Mouse (Mus musculus): Measurements from ENCODE around the gene Mcpt8. TPM values are rescaled to one million over a fixed set of nuclear protein-coding genes. Genes with fewer than 3 reads are reported as not detected.
"Not testable (repeated sequence)": the region's sequence is repeated elsewhere in the genome, so short reads cannot be mapped to it uniquely, and the experiment has no call there.

Gene Mcpt8
- polyA plus RNA-seq, 1 experiment from 2014 or later, result 0.23 TPM

GRCm38 (mm10) chr14:56082016-56082415, 3.1 kb downstream of the Mcpt8 start:
- no peak overlapping the region for H3K27ac ChIP-seq
- no peaks in the 10 kb centered on the region for H3K36me3 ChIP-seq (ENCODE audit: inconsistent target)
- H3K79me2 ChIP-seq (ENCODE audit: inconsistent target), result no peaks in the 10 kb centered on the region
- 67% methylated on average over 4 of the region's 4 CpGs for WGBS (ENCODE audit: missing documents)
- H3K4me3 ChIP-seq (ENCODE audit: inconsistent target), result no peak overlapping the region

DNA sequence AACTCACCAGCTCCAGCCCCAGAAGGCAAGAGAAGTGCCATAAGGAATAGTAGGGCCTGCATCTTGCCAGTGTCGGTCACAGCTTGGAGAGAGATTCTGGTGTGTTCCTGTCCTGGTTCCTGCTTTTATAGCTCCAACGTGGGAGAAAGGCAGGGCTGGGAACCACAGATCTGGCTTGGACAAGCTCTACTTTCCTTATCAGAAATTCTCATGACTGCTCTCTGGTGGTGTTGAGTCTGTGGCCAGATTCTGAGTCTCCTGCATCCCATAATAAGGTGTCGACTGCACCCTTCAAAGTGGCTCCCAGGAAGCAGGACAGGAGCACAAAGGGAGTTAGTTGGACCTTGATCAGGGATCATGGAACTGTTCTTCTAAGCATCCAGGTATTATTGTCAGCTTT, 22.9 kb downstream of the Mcpt8 start, which contains the start of gene Mcpt4:
Gene Mcpt4, minus strand, starts transcription at position 101 of the 400 bp plus-strand sequence.
- not testable (repeated sequence) for H3K36me3 ChIP-seq (ENCODE audit: inconsistent target)
- 69% methylated on average over 3 of the region's 3 CpGs for WGBS (ENCODE audit: missing documents)

GRCm38 (mm10) chr14:56057722-56058121, 27.4 kb downstream of the Mcpt8 start:
- WGBS (ENCODE audit: missing documents), result 89% methylated on average over 4 of the region's 4 CpGs
- H3K79me2 ChIP-seq (ENCODE audit: inconsistent target), result no peaks in the 10 kb centered on the region
- H3K36me3 ChIP-seq (ENCODE audit: inconsistent target), result no peaks in the 10 kb centered on the region

More for the DNA sequence above, 22.9 kb downstream of the Mcpt8 start, which contains the start of gene Mcpt4:
- H3K79me2 ChIP-seq (ENCODE audit: inconsistent target); H3K27ac ChIP-seq; H3K4me3 ChIP-seq (ENCODE audit: inconsistent target): not testable (repeated sequence)

GRCm38 (mm10) chr14:56055408-56055807, 29.7 kb downstream of the Mcpt8 start:
- 35% methylated on average over 3 of the region's 3 CpGs for WGBS (ENCODE audit: missing documents)
- H3K4me3 ChIP-seq (ENCODE audit: inconsistent target), result no peak overlapping the region
- no peaks in the 10 kb centered on the region for H3K36me3 ChIP-seq (ENCODE audit: inconsistent target)
- H3K27ac ChIP-seq, result no peak overlapping the region
- no peaks in the 10 kb centered on the region for H3K79me2 ChIP-seq (ENCODE audit: inconsistent target)

More at GRCm38 (mm10) chr14:56057722-56058121, 27.4 kb downstream of the Mcpt8 start:
- no peak overlapping the region for H3K4me3 ChIP-seq (ENCODE audit: inconsistent target)
- H3K27ac ChIP-seq, result no peak overlapping the region

- H3K36me3 ChIP-seq (ENCODE audit: inconsistent target); H3K27ac ChIP-seq: not testable (repeated sequence)
- 80% methylated on average over 1 of the region's 1 CpGs for WGBS (ENCODE audit: missing documents)
Observed at GRCm38 (mm10) chr14:56041792-56042191, 43.3 kb downstream of the Mcpt8 start, which contains the start of gene Mcpt2. Gene Mcpt2 (plus strand): TSS chr14:56042041.

GRCm38 (mm10) chr14:56034433-56034832, 50.6 kb downstream of the Mcpt8 start:
- 17% methylated on average over 2 of the region's 2 CpGs for WGBS (ENCODE audit: missing documents)
- Histone ChIP-seq H3K36me3 (ENCODE audit: inconsistent target) (no peaks in the 10 kb centered on the region), H3K27ac (no peak overlapping the region), H3K79me2 (ENCODE audit: inconsistent target) (no peaks in the 10 kb centered on the region), H3K4me3 (ENCODE audit: inconsistent target) (no peak overlapping the region)

More at GRCm38 (mm10) chr14:56041792-56042191, 43.3 kb downstream of the Mcpt8 start, which contains the start of gene Mcpt2:
- H3K4me3 ChIP-seq (ENCODE audit: inconsistent target); H3K79me2 ChIP-seq (ENCODE audit: inconsistent target): not testable (repeated sequence)

Other genes starting within 250 kb of the Mcpt8 start
- 0.69 to 1.1 TPM (median 0.70 TPM) in 3 replicates for gene Nynrin, start 231.3 kb downstream of the Mcpt8 start, polyA plus RNA-seq (2018)
- gene Cbln3, start 200.9 kb downstream of the Mcpt8 start, polyA plus RNA-seq (2018), result not detected in 3 replicates
- 7.7 to 19.3 TPM (median 13.1 TPM) in 3 replicates for gene Khnyn, start 200.3 kb downstream of the Mcpt8 start, polyA plus RNA-seq (2018)
- 1.5 to 3.1 TPM (median 2.0 TPM) in 3 replicates for gene Sdr39u1, start 185.0 kb downstream of the Mcpt8 start, polyA plus RNA-seq (2018)
- not detected in 3 replicates for gene Cma1, start 140.6 kb downstream of the Mcpt8 start, polyA plus RNA-seq (2018)
- not detected in 3 replicates for gene Cma2, start 134.3 kb downstream of the Mcpt8 start, polyA plus RNA-seq (2018)
- gene Mcpt1, start 67.3 kb downstream of the Mcpt8 start, polyA plus RNA-seq (2018), result not detected in 3 replicates
- not detected in 3 replicates for gene Mcpt9, start 54.8 kb downstream of the Mcpt8 start, polyA plus RNA-seq (2018)
- not detected in 3 replicates for gene Mcpt2, start 43.2 kb downstream of the Mcpt8 start, polyA plus RNA-seq (2018)
- not detected in 3 replicates for gene Mcpt4, start 23.0 kb downstream of the Mcpt8 start, polyA plus RNA-seq (2018)
- 0.37 to 1.1 TPM in 2 of 3 replicates, not detected in the other for gene Ctsg, start 17.3 kb upstream of the Mcpt8 start, polyA plus RNA-seq (2018)
- not detected in 3 replicates for gene Gzme, start 35.4 kb upstream of the Mcpt8 start, polyA plus RNA-seq (2018)
- gene Gzmd, start 47.3 kb upstream of the Mcpt8 start, polyA plus RNA-seq (2018), result not detected in 3 replicates
- not detected in 3 replicates for gene Gzmg, start 74.3 kb upstream of the Mcpt8 start, polyA plus RNA-seq (2018)
- gene Gzmn, start 89.3 kb upstream of the Mcpt8 start, polyA plus RNA-seq (2018), result not detected in 3 replicates
- not detected in 3 replicates for gene Gzmf, start 126.1 kb upstream of the Mcpt8 start, polyA plus RNA-seq (2018)
- not detected in 3 replicates for gene Gzmc, start 149.4 kb upstream of the Mcpt8 start, polyA plus RNA-seq (2018)
- 0.16 TPM in 1 of 3 replicates, not detected in the others for gene Gzmb, start 177.0 kb upstream of the Mcpt8 start, polyA plus RNA-seq (2018)